Mouse (Mus musculus) heart, embryonic 10.5 days (tissue): ENCODE measurements around the gene Gm20388. TPM values are rescaled to one million over a fixed set of nuclear protein-coding genes. Genes with fewer than 3 reads are reported as not detected.

ENCODE experiments used
- DNase-seq: peaks from one replicate; pipeline ENCODE4 v3.0.0-alpha.2; 2017; ENCODE audit warnings: low spot score
- H3K27ac ChIP-seq: fragments of 300-500 bp; sonication (generic); 2 replicates; pipeline ENCODE4 v1.5.1; 2016; ENCODE audit warnings: mild to moderate bottlenecking
- H3K27me3 ChIP-seq: fragments of 300-500 bp; sonication (generic); 2 replicates; pipeline ENCODE4 v1.6.1; 2016; ENCODE audit warnings: mild to moderate bottlenecking; ENCODE audit not compliant: poor library complexity, insufficient read depth, severe bottlenecking
- H3K36me3 ChIP-seq: fragments of 300-500 bp; sonication (generic); 2 replicates; pipeline ENCODE4 v1.6.1; 2016; ENCODE audit warnings: mild to moderate bottlenecking, moderate library complexity
- H3K4me1 ChIP-seq: fragments of 300-500 bp; sonication (generic); 2 replicates; pipeline ENCODE4 v1.6.1; 2016; ENCODE audit warnings: mild to moderate bottlenecking
- H3K4me3 ChIP-seq: fragments of 300-500 bp; sonication (generic); 2 replicates; pipeline ENCODE4 v1.5.1; 2016; ENCODE audit warnings: mild to moderate bottlenecking, moderate library complexity
- H3K9me3 ChIP-seq: fragments of 300-500 bp; sonication (generic); 2 replicates; pipeline ENCODE4 v1.6.1; 2016; ENCODE audit warnings: mild to moderate bottlenecking, moderate library complexity
- WGBS: fragments of 180-500 bp; shearing (Covaris S2); methylation state at CpG from one replicate; pipeline ENCODE4 v1.1.7; 2016; 5-methylcytosine and 5-hydroxymethylcytosine counted together
- polyA plus RNA-seq: library from polyadenylated mRNA; unstranded; fragments of >200 nt; fragmentation: Nextera tagmentation; extraction: Ambion mirVana; gene quantifications from 2 replicates; pipeline ENCODE4 v1.2.1, GENCODE M21; 2016

Gene Gm20388
- polyA plus RNA-seq, 1 experiment from 2014 or later, result 4.5 TPM

DNA sequence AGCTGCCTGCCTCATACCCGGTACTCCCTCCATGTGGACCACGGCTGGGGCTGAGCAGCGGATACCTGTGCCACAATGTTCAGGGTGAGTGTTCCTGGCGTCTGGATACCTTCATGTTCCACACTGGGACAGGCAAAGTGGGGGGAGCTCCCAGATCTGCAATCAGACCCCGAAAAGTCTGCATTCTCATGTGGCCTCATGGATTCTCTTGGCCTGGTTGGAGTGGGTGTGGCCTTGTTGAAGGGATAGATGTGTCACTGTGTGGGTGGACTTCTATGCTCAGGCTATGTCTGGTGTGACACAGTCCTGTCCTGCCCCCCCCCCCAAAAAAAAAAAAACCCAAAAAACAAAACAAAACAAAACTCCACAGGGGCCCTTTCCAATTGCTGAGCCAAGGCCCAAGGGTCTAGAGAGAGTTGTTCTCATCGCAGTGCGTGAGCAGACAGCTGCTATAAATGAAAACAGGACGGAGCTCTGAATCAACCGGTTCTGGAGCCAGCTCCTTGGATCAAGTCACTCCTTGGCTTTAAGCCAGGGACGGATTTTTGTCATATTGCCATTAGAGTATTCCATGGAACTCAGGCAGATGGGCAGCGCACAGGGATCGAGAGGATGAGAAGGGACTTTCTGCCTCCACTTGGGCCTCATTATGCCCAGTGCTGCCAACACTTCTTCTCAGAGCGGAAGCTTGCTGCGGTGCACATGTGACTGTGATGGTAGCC lies 3231.3 kb downstream of the Gm20388 start:
- H3K9me3 ChIP-seq, result no peaks in the 10 kb centered on the region
- H3K4me3 ChIP-seq, result no peak overlapping the region
- H3K27me3 ChIP-seq, result no peaks in the 10 kb centered on the region
- no peak for DNase-seq
- WGBS, result 85% methylated on average over 14 of the region's 14 CpGs
- no peak overlapping the region for H3K27ac ChIP-seq
- no peaks in the 10 kb centered on the region for H3K36me3 ChIP-seq
- peaks cover 17% of the 10 kb centered on the region for H3K4me1 ChIP-seq

DNA sequence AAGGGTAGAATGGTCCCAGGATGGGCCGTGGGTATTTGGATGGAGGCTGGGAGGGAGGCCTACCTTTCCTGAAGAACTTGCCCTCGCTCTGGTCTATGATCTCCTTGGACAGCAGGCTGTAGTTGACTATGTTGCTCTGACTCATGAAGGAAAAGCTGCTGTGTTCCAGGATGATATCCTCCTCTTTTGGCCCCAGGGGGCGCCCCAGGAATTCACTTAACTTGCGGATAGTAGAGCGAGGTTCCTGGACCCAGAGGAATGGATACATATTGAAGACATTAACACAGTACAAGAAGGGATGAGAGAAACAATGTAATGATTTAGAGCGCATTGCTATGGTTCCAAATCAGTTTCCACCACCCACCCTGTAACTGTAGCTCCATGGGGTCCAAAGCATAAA lies 3234.6 kb downstream of the Gm20388 start:
- H3K4me3 ChIP-seq, result no peak overlapping the region
- WGBS, result 55% methylated on average over 6 of the region's 6 CpGs
- DNase-seq, result no peak

DNA sequence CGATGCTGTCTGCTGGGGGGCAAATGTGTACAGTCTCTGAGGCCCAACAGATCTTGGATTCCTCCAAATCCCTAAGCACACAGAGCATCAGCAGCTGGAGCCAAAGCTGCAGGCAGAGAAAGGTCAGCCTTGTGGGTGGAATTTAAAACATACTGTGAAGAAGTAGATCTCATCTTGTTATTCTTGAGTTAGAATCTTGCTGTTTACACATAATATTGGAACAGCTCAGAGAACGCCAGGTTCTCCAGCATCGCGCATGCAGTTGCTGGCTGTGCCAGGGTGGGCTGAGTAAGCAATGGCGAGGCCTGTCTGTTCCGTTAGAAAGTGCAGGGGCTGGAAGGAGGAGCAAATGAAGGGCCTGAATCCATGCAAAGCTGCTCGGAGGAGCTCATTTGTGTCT lies 3235.7 kb downstream of the Gm20388 start:
- H3K27me3 ChIP-seq, result no peaks in the 10 kb centered on the region
- no peaks in the 10 kb centered on the region for H3K9me3 ChIP-seq
- no peaks in the 10 kb centered on the region for H3K36me3 ChIP-seq
- DNase-seq, result no peak
- no peak overlapping the region for H3K4me3 ChIP-seq
- H3K27ac ChIP-seq, result no peak overlapping the region
- WGBS, result 82% methylated on average over 7 of the region's 7 CpGs
- peaks cover 5% of the 10 kb centered on the region; the same call in 1 of the 2 replicates for H3K4me1 ChIP-seq

More for the DNA sequence above, 3234.6 kb downstream of the Gm20388 start:
- H3K27ac ChIP-seq, result no peak overlapping the region
- no peaks in the 10 kb centered on the region for H3K36me3 ChIP-seq
- H3K9me3 ChIP-seq, result no peaks in the 10 kb centered on the region
- no peaks in the 10 kb centered on the region for H3K27me3 ChIP-seq
- H3K4me1 ChIP-seq, result no peaks in the 10 kb centered on the region

DNA sequence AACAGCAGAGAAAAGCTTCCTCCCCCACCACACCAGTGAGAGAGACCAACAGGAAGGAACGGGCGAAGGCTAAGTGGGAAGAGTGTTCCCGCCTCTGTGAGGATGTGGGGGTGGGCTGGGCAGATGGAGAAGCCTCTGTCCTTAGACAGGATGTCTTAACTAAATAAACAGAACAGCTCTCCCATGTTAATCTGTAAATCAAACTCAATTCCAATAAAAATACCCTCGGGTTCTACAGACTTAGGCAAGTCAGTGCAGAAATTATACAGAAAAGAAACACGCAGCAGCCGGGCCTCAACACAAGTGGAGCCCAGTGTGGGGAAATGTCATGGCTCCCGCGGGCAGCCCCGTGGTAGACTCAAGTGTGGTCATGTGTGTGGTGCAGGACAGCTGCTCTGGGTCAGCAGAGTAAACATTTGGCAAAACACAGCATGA lies 3240.1 kb downstream of the Gm20388 start:
- no peaks in the 10 kb centered on the region for H3K36me3 ChIP-seq
- H3K27ac ChIP-seq, result no peak overlapping the region; the same call in 1 of the 2 replicates
- no peak overlapping the region for H3K4me3 ChIP-seq
- no peaks in the 10 kb centered on the region for H3K27me3 ChIP-seq
- 60% methylated on average over 9 of the region's 9 CpGs for WGBS
- no peaks in the 10 kb centered on the region for H3K9me3 ChIP-seq
- H3K4me1 ChIP-seq, result peaks cover 13% of the 10 kb centered on the region
- DNase-seq, result no peak

DNA sequence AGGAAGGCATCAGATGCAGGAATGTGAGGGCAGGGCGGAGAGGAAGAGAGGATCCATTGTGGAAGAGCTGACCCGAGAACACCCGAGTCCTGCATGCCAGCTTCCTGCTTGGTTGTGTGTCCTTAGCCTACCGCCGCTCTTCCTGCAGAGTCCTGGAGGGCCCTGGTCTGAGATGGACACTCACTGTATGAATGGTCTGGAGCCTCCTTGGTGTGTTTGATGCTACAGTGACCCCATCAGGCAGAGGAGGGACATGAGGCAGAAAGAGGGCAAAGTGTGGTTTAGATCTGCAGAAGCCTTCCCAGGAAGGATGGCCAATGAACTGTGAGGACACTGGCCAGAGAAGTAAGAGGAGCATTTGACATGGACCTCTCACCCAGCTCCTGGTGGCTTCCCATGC lies 3244.5 kb downstream of the Gm20388 start:
- H3K27ac ChIP-seq, result peak overlapping the region; percentile 39; the same call in 1 of the 2 replicates
- no peaks in the 10 kb centered on the region for H3K9me3 ChIP-seq
- H3K4me3 ChIP-seq, result no peak overlapping the region
- DNase-seq, result no peak
- H3K27me3 ChIP-seq, result no peaks in the 10 kb centered on the region
- 75% methylated on average over 5 of the region's 5 CpGs for WGBS
- no peaks in the 10 kb centered on the region for H3K36me3 ChIP-seq
- peaks cover 48% of the 10 kb centered on the region for H3K4me1 ChIP-seq

DNA sequence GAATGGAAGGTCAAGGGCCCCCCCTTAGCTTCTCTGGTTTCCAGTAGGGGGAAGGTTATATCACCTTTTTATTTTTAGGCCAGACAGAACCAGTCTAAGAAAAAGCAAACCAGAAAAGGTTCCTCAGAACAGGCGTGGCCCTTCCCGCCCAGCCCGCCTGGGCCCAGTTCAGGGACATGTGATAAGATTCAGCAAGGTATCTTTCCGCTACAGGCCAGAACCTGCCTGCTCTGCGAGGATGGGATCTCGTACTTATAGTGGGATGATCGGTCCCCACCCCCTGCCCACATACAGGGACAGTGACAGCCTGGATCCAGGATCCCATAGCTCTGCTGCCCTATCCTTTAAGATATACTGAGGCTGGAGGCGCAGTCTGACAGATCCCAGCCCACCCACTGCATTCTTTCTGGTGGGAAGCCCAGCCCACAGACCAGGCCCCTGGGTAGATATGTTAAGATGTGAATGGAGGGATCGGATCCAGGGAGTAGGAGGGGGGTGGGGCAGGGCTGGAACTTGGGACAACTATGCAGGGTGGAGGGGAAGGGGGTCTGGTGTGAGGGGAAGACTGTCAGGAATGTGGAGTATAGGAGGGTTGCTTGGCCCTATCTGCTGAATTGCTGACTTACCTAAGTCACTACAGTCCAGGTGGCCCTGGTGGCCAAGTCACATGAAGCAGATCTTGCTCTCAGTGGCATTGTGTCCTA lies 3245.6 kb downstream of the Gm20388 start:
- Histone ChIP-seq H3K4me1 (peaks cover 43% of the 10 kb centered on the region), H3K27ac (peak overlapping the region; percentile 74), H3K9me3 (no peaks in the 10 kb centered on the region), H3K36me3 (no peaks in the 10 kb centered on the region), H3K4me3 (peak overlapping the region; percentile 25), H3K27me3 (no peaks in the 10 kb centered on the region)
- 37% methylated on average over 9 of the region's 9 CpGs for WGBS
- no peak for DNase-seq

DNA sequence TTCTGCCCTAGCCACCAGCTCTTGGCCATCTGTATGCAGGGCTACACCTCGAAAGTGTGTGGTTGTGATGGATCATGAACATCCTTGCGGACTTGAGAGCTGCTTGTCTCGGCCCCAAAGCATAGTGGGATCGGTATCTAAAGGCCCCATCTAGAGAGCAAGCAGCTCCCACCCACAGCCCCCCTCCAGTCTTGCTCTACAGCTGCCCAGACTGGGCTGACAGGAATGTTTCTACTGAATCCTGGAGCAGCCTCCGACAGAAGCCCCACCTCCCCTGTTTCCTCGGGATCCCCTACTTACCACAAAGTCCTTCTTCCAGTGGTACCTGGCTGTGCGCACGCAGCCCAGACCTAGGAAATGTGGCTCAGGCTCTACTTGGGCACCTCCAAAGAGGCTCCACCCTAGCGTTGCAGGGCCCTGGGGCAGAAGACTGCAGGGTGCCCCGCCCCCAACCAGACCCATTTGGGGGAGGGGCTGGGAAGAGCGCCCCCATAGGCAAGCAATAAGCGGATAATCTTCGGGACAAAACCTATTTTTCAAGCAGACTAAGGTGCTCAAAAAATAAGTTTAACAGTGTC lies 3247.3 kb downstream of the Gm20388 start, which contains the start of gene Sult5a1:
Sult5a1 (minus strand) TSS at position 428 of the 578 bp plus-strand sequence.
- H3K27ac ChIP-seq, result peak within 1 kb of the TSS; percentile 74
- H3K27me3 ChIP-seq, result no peaks in the 10 kb centered on the region
- H3K9me3 ChIP-seq, result no peaks in the 10 kb centered on the region
- DNase-seq, result no peak
- peak within 1 kb of the TSS; percentile 44 for H3K4me3 ChIP-seq
- H3K4me1 ChIP-seq, result peaks cover 43% of the 10 kb centered on the region
- WGBS, result 29% methylated on average over 13 of the region's 13 CpGs
- H3K36me3 ChIP-seq, result no peaks in the 10 kb centered on the region

DNA sequence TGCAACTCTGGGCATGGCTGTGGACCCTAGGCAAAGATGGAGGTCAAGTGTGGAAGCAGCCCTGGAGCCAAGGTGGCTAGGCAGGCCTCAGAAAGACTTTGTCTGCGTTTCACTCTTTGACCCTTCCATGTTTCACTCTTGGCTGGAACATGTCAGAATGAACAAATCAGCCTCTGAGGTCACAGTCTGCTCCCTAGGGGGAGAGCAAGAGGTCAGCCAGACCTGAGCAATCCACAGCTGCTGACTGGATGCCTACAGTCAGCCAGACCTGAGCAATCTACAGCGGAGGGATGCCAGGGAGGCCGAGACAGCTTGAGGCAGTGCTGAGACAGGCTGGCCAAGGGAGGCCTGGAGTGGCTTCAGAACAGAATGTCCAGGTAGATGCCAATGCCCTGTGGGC lies 3270.8 kb downstream of the Gm20388 start:
- 66% methylated on average over 3 of the region's 3 CpGs for WGBS

DNA sequence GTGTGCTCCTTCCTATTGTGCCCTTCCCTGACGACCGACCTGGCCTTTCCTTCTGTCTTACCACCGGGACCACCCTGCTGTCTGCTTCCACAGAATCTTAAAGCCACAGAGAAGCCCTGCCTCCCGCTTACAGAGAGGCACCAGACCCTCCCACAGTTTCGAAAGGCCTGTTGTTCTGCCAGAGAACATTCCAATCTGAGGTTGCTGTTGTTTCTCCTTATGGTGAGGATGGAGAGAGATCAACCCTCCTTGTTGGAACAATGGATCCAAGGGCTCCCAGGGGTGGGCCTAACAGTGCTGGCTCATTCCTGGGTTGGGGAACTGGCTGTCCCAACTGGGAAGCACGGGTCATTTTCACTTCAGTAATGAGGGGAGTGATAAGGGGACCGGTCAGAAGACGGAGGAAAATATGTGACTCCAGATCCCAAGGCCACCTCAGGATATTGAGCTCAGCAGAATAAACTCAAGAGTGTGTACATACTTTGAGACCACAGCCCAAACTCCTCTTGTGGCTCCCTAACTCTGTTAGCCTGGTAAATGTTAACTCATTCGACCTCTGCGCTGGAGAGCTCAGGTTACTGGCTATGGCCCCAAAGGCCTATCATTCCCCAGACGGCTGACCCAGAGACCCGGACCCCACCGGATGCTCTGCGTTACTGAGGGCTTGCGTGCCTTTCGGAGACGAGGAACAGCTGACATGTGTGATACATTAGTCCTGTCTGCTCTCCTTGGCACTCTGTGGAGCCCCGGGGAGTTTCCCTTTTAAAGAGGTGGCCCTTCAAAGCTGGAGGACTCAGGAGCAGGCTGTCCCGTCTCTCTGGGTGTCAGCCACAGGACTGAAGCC lies 3275.1 kb downstream of the Gm20388 start, which contains the start of gene Dpep1:
Dpep1 (plus strand) TSS at position 677 of the 844 bp plus-strand sequence.
- peaks cover 43% of the 10 kb centered on the region for H3K4me1 ChIP-seq
- H3K27ac ChIP-seq, result peak within 1 kb of the TSS; percentile 56
- WGBS, result 28% methylated on average over 19 of the region's 19 CpGs
- H3K36me3 ChIP-seq, result no peaks in the 10 kb centered on the region
- DNase-seq, result peak; percentile 77
- H3K9me3 ChIP-seq, result no peaks in the 10 kb centered on the region
- H3K4me3 ChIP-seq, result no peak within 1 kb of the TSS
- H3K27me3 ChIP-seq, result peaks cover 14% of the 10 kb centered on the region

More for the DNA sequence above, 3270.8 kb downstream of the Gm20388 start:
- H3K27me3 ChIP-seq, result peaks cover 8% of the 10 kb centered on the region; the same call in 1 of the 2 replicates
- H3K4me3 ChIP-seq, result no peak overlapping the region
- H3K4me1 ChIP-seq, result peaks cover 23% of the 10 kb centered on the region
- no peaks in the 10 kb centered on the region for H3K36me3 ChIP-seq
- H3K27ac ChIP-seq, result no peak overlapping the region
- peak; percentile 73 for DNase-seq
- peaks cover 24% of the 10 kb centered on the region for H3K9me3 ChIP-seq

DNA sequence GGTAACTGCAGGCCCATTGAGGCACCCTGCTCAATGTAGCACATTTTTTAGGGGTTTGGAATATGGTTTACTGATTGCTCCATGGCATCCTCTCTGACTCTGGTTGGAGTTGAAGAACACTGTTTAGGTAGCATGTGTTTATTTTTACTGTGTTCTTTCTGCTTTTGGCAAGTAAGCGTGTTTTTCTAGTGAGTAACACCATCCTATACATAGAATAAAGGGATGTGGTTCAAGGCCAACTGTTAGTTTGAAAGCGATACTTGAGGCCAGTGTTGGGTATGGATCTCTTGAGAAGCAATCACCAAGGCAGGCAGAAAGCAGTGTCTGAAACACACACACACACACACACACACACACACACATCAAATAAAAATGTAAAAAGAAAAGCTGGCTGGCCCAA lies 3277.4 kb downstream of the Gm20388 start:
- Histone ChIP-seq H3K36me3 (no peaks in the 10 kb centered on the region), H3K27ac (no peak overlapping the region), H3K9me3 (no peaks in the 10 kb centered on the region), H3K27me3 (peaks cover 11% of the 10 kb centered on the region), H3K4me3 (no peak overlapping the region), H3K4me1 (peaks cover 40% of the 10 kb centered on the region)
- 83% methylated on average over 2 of the region's 2 CpGs for WGBS
- no peak for DNase-seq

DNA sequence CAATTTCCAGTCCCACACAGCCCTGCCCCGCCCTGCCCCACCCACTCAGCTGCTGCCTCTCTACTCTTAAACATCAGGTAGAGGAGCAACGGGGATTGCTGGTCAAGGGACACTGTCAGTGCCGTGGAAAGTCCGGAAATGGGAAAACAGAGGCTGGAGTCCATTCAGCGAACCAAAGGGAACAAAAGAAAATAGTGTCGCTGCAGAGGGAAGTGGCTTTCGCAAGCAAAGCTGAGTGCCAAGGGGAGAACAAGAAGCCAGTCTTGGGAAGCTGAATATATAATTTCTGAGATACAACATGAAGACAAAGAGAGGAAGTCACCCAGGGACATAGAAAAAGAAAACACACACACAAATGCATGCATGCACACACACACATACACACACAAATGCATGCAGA lies 3278.2 kb downstream of the Gm20388 start:
- WGBS, result 81% methylated on average over 7 of the region's 7 CpGs
- Histone ChIP-seq H3K9me3 (no peaks in the 10 kb centered on the region), H3K36me3 (no peaks in the 10 kb centered on the region), H3K4me3 (no peak overlapping the region), H3K4me1 (peaks cover 43% of the 10 kb centered on the region), H3K27me3 (peaks cover 7% of the 10 kb centered on the region), H3K27ac (no peak overlapping the region)
- DNase-seq, result no peak

DNA sequence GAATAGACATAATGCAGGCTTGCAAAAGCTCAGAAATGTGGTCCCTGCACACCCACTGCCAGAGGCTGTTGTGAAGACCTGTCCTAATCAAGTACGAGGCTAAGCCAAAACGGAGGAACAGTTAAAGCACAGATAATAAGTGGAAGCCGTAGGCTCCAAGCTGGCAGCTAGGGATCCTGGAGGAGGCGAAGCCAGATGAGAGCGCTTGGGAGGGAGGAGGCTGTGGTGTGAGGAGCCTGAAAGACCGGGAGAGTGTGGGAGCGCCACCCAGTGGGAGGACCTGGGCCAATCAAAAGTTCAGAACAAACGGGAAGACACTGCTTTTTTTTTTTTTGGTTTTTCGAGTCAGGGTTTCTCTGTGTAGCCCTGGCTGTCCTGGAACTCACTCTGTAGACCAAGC lies 3280.0 kb downstream of the Gm20388 start:
- peak overlapping the region; percentile 3; the same call in 1 of the 2 replicates for H3K4me3 ChIP-seq
- peak; percentile 91 for DNase-seq
- 2% methylated on average over 9 of the region's 9 CpGs for WGBS
- peaks cover 36% of the 10 kb centered on the region for H3K4me1 ChIP-seq
- no peaks in the 10 kb centered on the region for H3K36me3 ChIP-seq
- H3K27ac ChIP-seq, result no peak overlapping the region; the same call in 1 of the 2 replicates
- H3K9me3 ChIP-seq, result no peaks in the 10 kb centered on the region
- peaks cover 10% of the 10 kb centered on the region for H3K27me3 ChIP-seq
